Mouse (Mus musculus) adrenal gland, adult 18-20 months (tissue): Measurements from ENCODE around the gene Dleu7. TPM values are rescaled to one million over a fixed set of nuclear protein-coding genes. Genes with fewer than 3 reads are reported as not detected.

Experiments used
- DNase-seq, 2 experiments: peaks; one replicate each; pipeline ENCODE4 v3.0.0; 2021 to 2022; ENCODE audit warnings: low spot score in 2 of 2
- total RNA-seq, 2 experiments: library from RNA; stranded (reverse); gene quantifications; 1 replicate in 1 of 2; 2 replicates in 1 of 2; pipeline ENCODE4 v1.2.3; 2021

Gene Dleu7
- total RNA-seq, 2 experiments from 2014 or later = not detected

DNA sequence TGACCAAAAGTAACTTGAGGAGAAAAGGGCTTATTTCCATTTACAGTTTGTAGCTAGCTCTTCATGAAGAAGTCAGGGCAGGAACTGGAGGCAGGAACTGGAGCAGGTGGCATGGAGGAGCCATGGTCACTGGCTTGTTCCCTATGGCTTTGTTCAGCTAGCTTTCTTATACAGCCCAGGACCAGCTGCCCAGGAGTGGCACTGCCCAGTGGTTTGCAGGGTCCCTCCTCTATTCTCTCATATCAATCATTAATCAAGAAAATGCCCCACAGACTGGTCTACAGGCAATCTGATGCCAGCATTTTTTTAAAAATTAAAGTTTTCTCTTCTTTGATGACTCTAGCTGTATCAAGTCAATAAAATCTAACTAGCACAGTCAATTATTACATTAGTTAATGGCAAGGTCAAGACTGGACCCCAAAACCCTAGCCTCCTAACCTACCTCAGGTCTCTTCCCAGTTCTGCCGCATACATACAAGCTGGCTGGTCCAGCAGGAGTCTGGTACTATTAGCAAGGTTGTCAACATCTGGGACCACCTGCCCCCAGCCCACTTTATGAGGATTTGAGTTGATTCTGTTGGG lies 1.4 kb downstream of the Dleu7 start:
- no peak for DNase-seq

DNA sequence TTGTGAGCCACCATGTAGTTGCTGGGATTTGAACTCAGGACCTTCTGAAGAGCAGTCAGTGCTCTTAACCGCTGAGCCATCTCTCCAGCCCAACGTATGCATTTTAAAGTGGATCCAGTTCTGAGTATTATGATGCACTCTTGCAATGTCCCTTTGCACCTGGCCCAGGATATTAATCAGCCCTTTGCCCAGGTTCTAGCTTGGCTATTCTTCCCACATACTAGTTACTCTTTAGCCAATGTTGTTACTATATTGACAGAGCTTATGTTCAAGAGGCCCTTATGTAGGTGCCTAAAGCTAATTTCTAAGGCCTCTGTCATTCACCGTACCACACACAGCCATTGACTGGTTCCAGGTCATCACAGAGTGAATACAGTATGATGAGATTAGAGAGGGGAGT lies 4.1 kb downstream of the Dleu7 start:
- no peak for DNase-seq

DNA sequence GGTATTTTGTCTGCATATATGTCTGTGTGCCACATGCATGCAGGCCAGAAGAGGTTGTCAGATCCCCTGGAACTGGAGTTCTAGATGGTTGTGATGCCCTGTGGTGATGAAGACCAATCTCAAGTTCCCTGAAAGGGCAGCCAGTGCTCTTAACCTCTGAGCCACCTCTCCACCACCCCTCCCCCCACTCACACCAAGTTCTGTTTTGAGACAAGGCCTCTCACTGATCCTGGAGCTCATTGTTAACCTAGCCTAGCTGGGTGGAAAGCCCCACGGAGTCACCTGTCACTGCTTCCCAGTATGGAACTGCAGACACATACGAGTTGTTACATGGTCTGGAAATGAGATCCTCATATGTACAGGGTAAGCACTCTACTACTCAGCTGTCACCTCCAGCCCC lies 9.9 kb downstream of the Dleu7 start:
- no peak for DNase-seq

GRCm38 (mm10) chr14:62273604-62274003 lies 19.2 kb downstream of the Dleu7 start:
- no peak for DNase-seq

GRCm38 (mm10) chr14:62270698-62271396 lies 22.0 kb downstream of the Dleu7 start:
- no peak for DNase-seq

GRCm38 (mm10) chr14:62258978-62259536 lies 33.8 kb downstream of the Dleu7 start:
- no peak for DNase-seq

GRCm38 (mm10) chr14:62258125-62258524 lies 34.7 kb downstream of the Dleu7 start:
- DNase-seq = no peak

DNA sequence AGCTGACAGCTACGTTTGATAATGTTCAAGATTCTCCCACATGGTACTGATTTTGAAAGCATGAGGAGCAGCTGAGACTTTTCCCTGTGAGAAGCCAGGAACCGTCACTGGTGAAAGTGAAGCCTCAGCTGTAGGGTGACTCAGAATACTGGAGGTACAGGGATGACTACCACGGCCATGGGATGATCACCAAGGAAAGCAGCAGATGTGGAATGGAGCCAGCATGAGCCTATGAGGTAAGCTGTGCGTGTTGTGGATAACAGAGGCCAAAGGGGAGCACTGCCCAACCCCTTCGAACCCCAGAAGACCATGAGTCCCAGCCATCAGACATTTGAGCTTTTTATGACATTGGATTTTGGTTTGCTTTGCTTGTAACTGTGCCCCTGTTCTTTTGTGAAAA lies 36.8 kb downstream of the Dleu7 start:
- DNase-seq = peak in 1 of 2 experiments; percentile 14

GRCm38 (mm10) chr14:62254371-62254770 lies 38.5 kb downstream of the Dleu7 start:
- DNase-seq = no peak

DNA sequence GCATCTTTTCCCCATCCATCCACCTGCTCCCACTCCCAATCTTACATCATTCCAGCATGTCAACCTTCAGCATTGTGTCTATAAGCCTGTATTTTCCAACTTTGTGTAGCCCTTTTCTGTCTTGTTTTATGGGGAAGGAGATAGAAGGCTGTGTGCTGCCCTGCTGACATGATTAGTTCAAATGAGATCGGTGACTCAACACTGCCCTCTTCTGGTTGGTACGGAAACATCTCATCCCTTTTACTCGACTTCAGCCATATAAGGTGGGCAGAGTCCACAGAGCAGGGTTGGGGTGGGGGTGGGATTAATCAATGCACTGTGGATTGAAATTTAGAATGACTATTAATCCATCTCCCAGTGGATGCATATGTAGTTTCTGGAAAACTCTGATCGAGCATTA lies 40.8 kb downstream of the Dleu7 start:
- peak in 1 of 2 experiments; percentile 58 for DNase-seq

GRCm38 (mm10) chr14:62250046-62250445 lies 42.8 kb downstream of the Dleu7 start:
- no peak for DNase-seq

GRCm38 (mm10) chr14:62249251-62249650 lies 43.6 kb downstream of the Dleu7 start:
- no peak for DNase-seq

- DNase-seq = no peak
Observed at GRCm38 (mm10) chr14:62248796-62249195, 44.1 kb downstream of the Dleu7 start.

DNA sequence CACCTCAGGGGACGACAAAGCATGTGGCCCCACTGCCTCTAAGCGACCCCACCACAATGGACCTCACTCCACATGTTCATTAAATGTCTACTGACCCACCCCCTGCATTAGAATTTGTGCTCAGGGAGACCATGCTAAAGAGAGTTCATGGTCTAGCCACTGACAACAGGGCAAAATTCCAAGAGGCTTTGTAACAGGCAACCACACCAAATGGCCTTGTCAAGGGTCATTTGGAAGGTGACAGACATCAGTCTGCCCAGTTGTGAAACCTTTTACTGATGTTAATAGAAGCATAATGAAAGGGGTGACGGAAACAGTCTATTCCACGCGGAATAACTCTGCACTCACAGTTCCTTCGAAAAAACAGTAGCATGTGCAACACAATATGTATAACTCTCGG lies 44.5 kb downstream of the Dleu7 start:
- no peak for DNase-seq

GRCm38 (mm10) chr14:62245557-62245956 lies 47.3 kb downstream of the Dleu7 start:
- DNase-seq = no peak

DNA sequence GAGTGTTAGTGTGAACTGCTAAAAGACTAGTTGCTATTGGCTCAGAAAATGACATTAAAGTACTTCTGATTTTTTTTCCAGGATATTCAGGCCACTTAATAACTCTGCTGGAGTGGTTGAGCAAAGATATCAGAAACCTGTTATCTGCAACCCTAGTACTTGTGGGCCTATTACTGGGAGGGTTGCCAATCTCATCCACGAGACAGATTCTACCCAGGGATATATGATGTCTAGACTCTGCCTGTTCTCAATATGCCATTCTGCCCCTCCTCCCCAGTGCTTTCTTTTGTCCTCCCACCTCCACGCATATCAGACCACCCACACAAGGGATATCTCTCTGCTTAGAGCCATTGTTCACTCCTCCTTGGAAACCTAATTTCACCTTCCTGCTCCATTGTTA lies 49.3 kb downstream of the Dleu7 start:
- no peak for DNase-seq

DNA sequence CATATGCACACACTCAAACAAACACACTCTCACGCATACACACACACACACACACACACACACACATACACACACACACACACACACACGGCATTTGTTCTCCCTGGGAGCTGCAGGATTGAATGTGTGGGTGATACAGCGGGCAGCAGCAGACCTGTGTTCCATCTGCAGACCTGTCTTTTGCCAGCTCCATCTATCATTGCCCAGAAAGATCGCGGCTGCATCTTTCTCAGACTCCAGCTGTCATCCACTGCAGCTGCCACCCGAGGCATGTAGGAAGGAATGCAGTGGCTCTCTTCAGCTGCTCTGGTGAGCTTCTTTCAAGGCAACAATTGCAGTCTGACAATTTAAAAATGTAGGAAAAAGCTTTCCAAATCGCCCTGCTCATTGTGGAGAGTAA lies 56.9 kb downstream of the Dleu7 start:
- no peak for DNase-seq

DNA sequence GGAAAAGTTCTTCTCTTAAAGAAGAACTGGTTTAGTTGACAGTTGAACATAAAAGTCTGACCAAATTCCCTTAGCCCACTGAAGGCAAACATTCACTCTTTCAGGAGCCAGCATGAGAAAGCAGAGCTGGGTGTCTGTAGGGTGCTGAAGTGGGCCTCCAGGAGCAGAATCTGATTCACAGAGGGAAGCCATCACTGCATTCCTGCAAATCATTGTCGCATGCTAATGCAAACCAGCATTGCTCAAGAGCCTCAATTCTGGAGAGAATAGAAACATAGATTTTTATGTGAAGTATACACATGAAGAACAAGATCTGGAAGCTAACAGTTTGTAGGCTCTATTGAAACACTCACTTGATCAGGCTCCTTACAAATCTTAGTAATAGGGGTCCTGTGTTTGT lies 57.6 kb downstream of the Dleu7 start:
- no peak for DNase-seq

DNA sequence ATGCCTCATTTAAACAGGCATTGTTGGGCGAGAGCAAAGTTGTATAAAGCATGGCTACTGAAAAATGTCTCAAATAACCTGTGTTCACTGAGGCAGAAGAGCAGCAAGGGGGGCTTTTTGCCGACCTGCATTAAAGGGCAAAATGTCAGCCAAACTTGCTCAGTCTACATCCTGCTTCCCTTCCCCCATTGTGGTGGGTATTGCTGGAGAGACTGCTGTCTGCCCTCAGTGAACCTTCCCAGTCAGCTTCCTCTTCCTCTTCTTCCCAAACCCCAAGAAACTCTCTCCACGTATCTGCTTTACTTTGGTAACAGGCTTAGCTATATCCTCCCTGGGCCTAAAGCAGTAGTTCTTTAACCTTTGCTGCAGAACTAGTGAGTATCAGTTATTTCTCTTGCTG lies 61.9 kb downstream of the Dleu7 start:
- DNase-seq = no peak

GRCm38 (mm10) chr14:62227101-62227500 lies 65.7 kb downstream of the Dleu7 start:
- no peak for DNase-seq

DNA sequence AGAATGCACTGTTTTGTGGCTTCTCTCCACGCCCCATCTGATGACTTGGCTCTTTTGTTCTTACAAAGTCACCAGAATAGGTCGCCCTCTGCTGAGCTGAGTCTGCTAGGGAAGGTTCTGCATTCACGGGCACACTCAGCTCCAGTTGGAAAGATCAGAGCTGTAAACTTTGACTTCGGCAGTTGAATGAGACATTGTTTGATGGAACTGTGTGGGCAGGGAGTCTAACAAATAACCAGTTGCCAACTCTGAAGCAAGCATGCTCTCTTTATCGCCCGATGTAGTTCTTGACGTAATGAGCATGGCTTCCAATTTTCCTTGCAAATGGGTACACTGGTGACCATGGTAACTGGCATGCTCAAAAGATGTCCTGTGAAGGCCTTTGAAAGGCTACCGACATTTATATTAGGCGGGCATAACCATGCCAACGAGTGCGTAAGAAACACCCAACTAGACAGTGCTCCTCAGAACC lies 66.2 kb downstream of the Dleu7 start:
- DNase-seq = no peak
